Mouse (Mus musculus) liver, embryonic 12.5 days (tissue): Measurements from ENCODE around the gene Vmn2r12. TPM values are rescaled to one million over a fixed set of nuclear protein-coding genes. Genes with fewer than 3 reads are reported as not detected.
"Not testable (repeated sequence)": the region's sequence is repeated elsewhere in the genome, so short reads cannot be mapped to it uniquely, and the experiment has no call there.

ENCODE experiments used
- ATAC-seq: fragments of 200-750 bp; cut with Nextera tagmentation; 2 replicates; pipeline ENCODE4 v1.8.0; 2017; ENCODE audit warnings: moderate number of reproducible peaks, mild to moderate bottlenecking, moderate library complexity
- H3K27ac ChIP-seq: fragments of 300-500 bp; sonication (generic); 2 replicates; pipeline ENCODE4 v1.5.1; 2016; ENCODE audit warnings: mild to moderate bottlenecking
- H3K27me3 ChIP-seq: fragments of 300-500 bp; sonication (generic); replicated peaks from 2 replicates; pipeline ENCODE4 v1.6.1; 2016; ENCODE audit warnings: mild to moderate bottlenecking, moderate library complexity
- H3K36me3 ChIP-seq: fragments of 300-500 bp; sonication (generic); 2 replicates; pipeline ENCODE4 v1.6.1; 2016; ENCODE audit warnings: mild to moderate bottlenecking, moderate library complexity
- H3K4me1 ChIP-seq: fragments of 300-500 bp; sonication (generic); 2 replicates; pipeline ENCODE4 v1.6.1; 2016
- H3K4me2 ChIP-seq: fragments of 300-500 bp; sonication (generic); 2 replicates; pipeline ENCODE4 v1.6.1; 2016; ENCODE audit warnings: mild to moderate bottlenecking, moderate library complexity
- H3K4me3 ChIP-seq: fragments of 300-500 bp; sonication (generic); 2 replicates; pipeline ENCODE4 v1.5.1; 2016; ENCODE audit warnings: mild to moderate bottlenecking, moderate library complexity
- H3K9ac ChIP-seq: fragments of 300-500 bp; sonication (generic); 2 replicates; pipeline ENCODE4 v1.6.1; 2016; ENCODE audit warnings: mild to moderate bottlenecking, moderate library complexity
- H3K9me3 ChIP-seq: fragments of 300-500 bp; sonication (generic); replicated peaks from 2 replicates; pipeline ENCODE4 v1.6.1; 2016; ENCODE audit warnings: mild to moderate bottlenecking, moderate library complexity
- WGBS: fragments of 180-500 bp; shearing (Covaris S2); methylation state at CpG from one replicate; pipeline ENCODE4 v1.1.7; 2016; ENCODE audit not compliant: insufficient replicate concordance; 5-methylcytosine and 5-hydroxymethylcytosine counted together
- polyA plus RNA-seq: library from polyadenylated mRNA; unstranded; fragments of >200 nt; fragmentation: Nextera tagmentation; extraction: Ambion mirVana; gene quantifications from 2 replicates; pipeline ENCODE4 v1.2.1, GENCODE M21; 2016

Vmn2r12 gene
- not detected in 2 replicates for polyA plus RNA-seq

DNA sequence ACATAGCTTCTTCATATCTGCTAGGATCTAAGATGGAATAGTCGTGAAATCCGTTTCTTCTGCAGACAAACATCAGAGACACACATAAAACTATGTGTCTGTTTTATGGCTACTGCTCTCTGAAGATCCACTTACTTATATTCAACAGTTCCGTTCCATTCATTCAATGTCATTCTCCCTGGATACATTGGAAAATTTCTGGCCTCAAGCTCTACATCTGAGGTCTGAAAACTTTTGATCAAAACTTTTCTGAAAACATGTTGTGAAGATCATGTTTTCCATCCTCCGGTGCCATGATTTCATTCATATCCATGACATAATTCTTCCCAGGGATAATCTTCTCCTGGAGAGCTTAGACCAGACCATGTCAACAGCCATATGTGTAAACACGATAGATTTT lies at the start of gene Vmn2r12:
TSS of gene Vmn2r12 (minus strand) at position 101 of the 400 bp plus-strand sequence.
- 69% methylated on average over 5 of the region's 5 CpGs for WGBS
- not testable (repeated sequence) for H3K9ac ChIP-seq, H3K27ac ChIP-seq

DNA sequence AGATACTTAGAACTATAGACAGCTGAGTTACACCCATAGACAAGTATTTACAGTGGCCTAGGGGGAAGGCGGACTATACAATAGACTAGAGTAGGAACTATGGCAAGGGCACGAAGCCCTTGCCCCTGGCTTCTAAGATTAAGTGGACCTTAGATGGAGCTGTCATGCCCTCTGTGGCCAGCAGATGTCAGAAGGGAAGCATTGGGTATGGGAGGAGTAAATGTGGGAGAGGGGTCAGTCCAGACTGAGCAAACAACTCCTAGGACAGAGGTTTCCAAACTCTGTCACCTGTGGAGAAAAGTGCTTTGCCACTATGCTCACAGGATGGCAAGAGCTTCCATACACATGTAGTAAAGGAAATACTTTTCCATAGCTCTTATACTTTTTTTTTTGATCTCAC lies 41.8 kb upstream of the Vmn2r12 start:
- Histone ChIP-seq H3K27me3 (no peaks in the 10 kb centered on the region), H3K4me3 (no peak overlapping the region), H3K9me3 (0 out of 2 replicates have a peak, but pooled peaks cover 7% of the 10 kb centered on the region), H3K27ac (no peak overlapping the region), H3K9ac (no peak overlapping the region), H3K4me1 (no peaks in the 10 kb centered on the region), H3K36me3 (no peaks in the 10 kb centered on the region), H3K4me2 (no peak overlapping the region)
- WGBS: 58% methylated on average over 2 of the region's 2 CpGs
- ATAC-seq: no peak

More for the DNA sequence above, at the start of gene Vmn2r12:
- ATAC-seq, H3K36me3 ChIP-seq, H3K4me3 ChIP-seq, H3K27me3 ChIP-seq, H3K9me3 ChIP-seq, H3K4me2 ChIP-seq, H3K4me1 ChIP-seq: not testable (repeated sequence)

DNA sequence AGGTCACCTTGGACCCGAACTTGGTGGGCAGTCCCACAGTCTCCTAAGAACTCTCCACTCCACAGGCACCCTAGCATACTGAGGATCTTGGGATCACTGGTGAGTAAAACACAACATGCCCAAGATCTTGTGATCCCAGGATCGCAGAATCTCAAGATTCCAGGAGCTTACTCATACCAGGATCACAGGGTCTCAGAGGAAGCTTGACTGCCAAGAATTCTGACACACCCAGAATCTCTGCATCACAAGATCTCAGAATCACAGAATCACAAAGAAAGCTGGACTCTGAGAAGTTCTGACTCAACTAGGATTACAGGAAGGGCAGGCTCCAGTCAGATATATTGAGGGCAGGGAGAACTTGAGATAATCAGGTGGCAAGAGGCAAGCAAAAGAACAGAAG lies 39.0 kb upstream of the Vmn2r12 start:
- Histone ChIP-seq H3K4me3 (no peak overlapping the region), H3K27me3 (no peaks in the 10 kb centered on the region), H3K9me3 (0 out of 2 replicates have a peak, but pooled peaks cover 7% of the 10 kb centered on the region), H3K4me1 (no peaks in the 10 kb centered on the region), H3K9ac (no peak overlapping the region), H3K36me3 (no peaks in the 10 kb centered on the region), H3K27ac (no peak overlapping the region), H3K4me2 (no peak overlapping the region)
- 52% methylated on average over 2 of the region's 2 CpGs for WGBS
- ATAC-seq: no peak

DNA sequence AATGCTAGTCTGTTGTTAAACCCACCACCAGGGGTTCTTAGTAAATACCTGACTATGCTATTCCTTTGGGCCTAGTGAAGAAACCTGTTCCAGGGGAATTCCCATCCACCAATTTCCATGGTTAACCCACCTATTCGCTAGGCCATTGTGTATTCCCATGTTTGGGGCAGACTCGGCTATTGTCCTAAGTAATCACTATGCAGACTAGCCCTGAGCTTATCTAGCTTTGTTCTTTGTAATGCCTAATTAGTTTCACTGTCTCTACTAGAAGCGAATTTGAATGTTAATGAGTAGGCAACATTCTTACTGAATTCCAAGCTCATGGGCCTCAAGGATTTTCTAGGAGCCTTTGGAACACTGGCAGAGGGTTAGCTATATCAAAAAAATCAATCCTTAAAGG lies 1.3 kb downstream of the Vmn2r12 start:
- H3K9ac ChIP-seq, H3K36me3 ChIP-seq, H3K27ac ChIP-seq, ATAC-seq, H3K9me3 ChIP-seq, H3K4me1 ChIP-seq, H3K27me3 ChIP-seq, H3K4me2 ChIP-seq, H3K4me3 ChIP-seq: not testable (repeated sequence)
- 63% methylated on average over 3 of the region's 3 CpGs for whole genome bisulfite sequencing

DNA sequence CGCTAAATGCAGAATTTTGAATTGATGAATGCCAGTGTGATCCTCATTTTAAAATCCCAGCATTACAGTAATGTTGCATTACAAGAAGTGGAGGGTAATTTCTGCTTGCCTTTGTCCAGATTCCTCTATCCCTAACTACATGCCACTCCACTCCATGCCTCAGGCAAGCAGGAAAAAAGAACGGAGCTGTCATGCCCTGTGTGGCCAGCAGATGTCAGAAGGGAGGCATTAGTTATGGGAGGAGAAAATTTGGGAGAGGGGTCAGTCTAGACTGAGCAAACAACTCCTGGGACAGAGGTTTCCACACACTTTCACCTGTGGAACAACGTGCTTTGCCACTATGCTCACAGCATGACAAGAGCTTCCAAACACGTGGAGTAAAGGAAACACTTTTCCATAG lies 25.7 kb downstream of the Vmn2r12 start:
- not testable (repeated sequence) for H3K9me3 ChIP-seq, H3K27me3 ChIP-seq, H3K4me2 ChIP-seq, H3K9ac ChIP-seq, H3K36me3 ChIP-seq, H3K4me3 ChIP-seq, H3K4me1 ChIP-seq, ATAC-seq, H3K27ac ChIP-seq
- 32% methylated on average over 4 of the region's 4 CpGs for WGBS

DNA sequence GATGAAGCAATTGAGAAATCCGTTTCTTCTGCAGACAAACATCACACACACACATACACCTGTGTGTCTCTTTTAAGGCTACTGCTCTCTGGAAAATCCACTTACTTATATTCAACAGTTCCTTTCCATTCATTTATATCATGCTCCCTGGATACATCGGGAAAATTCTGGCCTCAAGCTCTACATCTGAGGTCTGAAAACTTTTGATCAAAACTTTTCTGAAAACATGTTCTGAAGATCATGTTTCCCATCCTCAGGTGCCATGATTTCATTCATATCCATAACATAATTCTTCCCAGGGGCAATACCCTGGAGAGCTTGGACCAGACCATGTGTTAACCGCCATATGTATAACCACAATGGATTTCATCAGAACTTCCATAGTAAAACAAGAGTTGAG lies 38.3 kb downstream of the Vmn2r12 start, which contains the start of gene Vmn2r11:
TSS of gene Vmn2r11 (minus strand) at position 101 of the 400 bp plus-strand sequence.
- H3K4me3 ChIP-seq, H3K27ac ChIP-seq, H3K4me1 ChIP-seq, H3K36me3 ChIP-seq, ATAC-seq, H3K4me2 ChIP-seq, H3K9ac ChIP-seq, H3K27me3 ChIP-seq, H3K9me3 ChIP-seq: not testable (repeated sequence)
- 68% methylated on average over 3 of the region's 3 CpGs for WGBS

DNA sequence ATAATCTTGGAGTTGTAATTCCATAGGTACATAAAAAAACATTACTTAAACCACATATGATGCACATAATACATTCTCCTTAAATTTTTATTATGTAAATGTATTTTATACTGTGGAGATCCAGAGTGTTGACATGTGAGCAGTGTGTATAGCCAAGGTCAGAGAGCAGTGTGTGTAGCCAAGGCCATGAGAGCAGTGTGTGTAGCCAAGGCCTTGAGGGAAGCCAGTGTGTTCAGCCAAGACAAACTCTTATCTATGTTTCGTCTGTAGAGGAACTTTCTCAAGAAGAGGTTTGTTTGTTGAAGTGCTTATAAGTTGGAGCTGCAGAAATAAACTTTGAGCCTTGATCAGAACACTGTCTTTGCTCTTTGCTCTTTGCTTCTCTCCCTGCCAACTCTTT lies 42.5 kb downstream of the Vmn2r12 start:
- Histone ChIP-seq H3K4me3 (no peak overlapping the region), H3K9me3 (peaks cover 2% of the 10 kb centered on the region; the same call in 1 of the 2 replicates), H3K36me3 (no peaks in the 10 kb centered on the region), H3K4me2 (no peak overlapping the region), H3K27me3 (no peaks in the 10 kb centered on the region), H3K27ac (no peak overlapping the region), H3K9ac (no peak overlapping the region), H3K4me1 (no peaks in the 10 kb centered on the region)
- 43% methylated on average over 1 of the region's 1 CpGs for WGBS
- no peak for ATAC-seq

Other genes starting within 250 kb of the Vmn2r12 start
- not detected in 2 replicates for gene Vmn2r9, start 245.3 kb downstream of the Vmn2r12 start, polyA plus RNA-seq
- not detected in 2 replicates for gene Vmn2r10, start 91.4 kb downstream of the Vmn2r12 start, polyA plus RNA-seq
- not detected in 2 replicates for gene Vmn2r11, start 38.4 kb downstream of the Vmn2r12 start, polyA plus RNA-seq
- not detected in 2 replicates for gene Vmn2r13, start 94.2 kb upstream of the Vmn2r12 start, polyA plus RNA-seq
- not detected in 2 replicates for gene Vmn2r14, start 126.8 kb upstream of the Vmn2r12 start, polyA plus RNA-seq
- gene Vmn2r15, start 199.7 kb upstream of the Vmn2r12 start, polyA plus RNA-seq: not detected in 2 replicates
- gene Vmn2r16, start 232.2 kb upstream of the Vmn2r12 start, polyA plus RNA-seq: not detected in 2 replicates